Mouse (Mus musculus) stomach, postnatal 0 days (tissue): ENCODE measurements at regions not wholly inside any gene's neighbourhood (a gene's known extent, or its start where the extent isn't known, plus 50 kb on each side); places are given as distances from the start of the nearest gene placed in this dataset.
A peak's percentile ranks its signal among the peaks of the same experiment; 100 is the strongest.

Source experiments
- ATAC-seq: fragments of 200-750 bp; cut with Nextera tagmentation; 2 replicates; pipeline ENCODE4 v1.8.0; 2017; ENCODE audit not compliant: low FRiP score, low TSS enrichment
- DNase-seq: peaks from one replicate; pipeline ENCODE4 v3.0.0-alpha.2; 2016; ENCODE audit warnings: low spot score
- H3K27ac ChIP-seq: fragments of 300-500 bp; sonication (generic); replicated peaks from 2 replicates; pipeline ENCODE4 v1.5.1; 2014; ENCODE audit warnings: mild to moderate bottlenecking, control low read depth
- H3K27me3 ChIP-seq: fragments of 300-500 bp; sonication (generic); 2 replicates; pipeline ENCODE4 v1.6.1; 2014; ENCODE audit warnings: low read length; ENCODE audit not compliant: control insufficient read depth, insufficient read depth
- H3K36me3 ChIP-seq: fragments of 300-500 bp; sonication (generic); 2 replicates; pipeline ENCODE4 v1.6.1; 2014; ENCODE audit warnings: low read length, mixed read lengths; ENCODE audit not compliant: control insufficient read depth, insufficient read depth
- H3K4me1 ChIP-seq: fragments of 300-500 bp; sonication (generic); replicated peaks from 2 replicates; pipeline ENCODE4 v1.6.1; 2014; ENCODE audit warnings: antibody characterized with exemption; ENCODE audit not compliant: control insufficient read depth, insufficient read depth
- H3K4me2 ChIP-seq: fragments of 300-500 bp; sonication (generic); replicated peaks from 2 replicates; pipeline ENCODE4 v1.6.1; 2014; ENCODE audit warnings: low read depth, mild to moderate bottlenecking, control low read depth, moderate library complexity
- H3K4me3 ChIP-seq: fragments of 300-500 bp; sonication (generic); 2 replicates; pipeline ENCODE4 v1.5.1; 2014; ENCODE audit warnings: low read depth, low read length, control low read depth
- H3K9ac ChIP-seq: fragments of 300-500 bp; sonication (generic); 2 replicates; pipeline ENCODE4 v1.6.1; 2014; ENCODE audit warnings: mild to moderate bottlenecking, low read length, control low read depth, mixed read lengths
- H3K9me3 ChIP-seq: fragments of 300-500 bp; sonication (generic); 2 replicates; pipeline ENCODE4 v1.6.1; 2016; ENCODE audit warnings: low read length; ENCODE audit not compliant: control insufficient read depth
- CTCF ChIP-seq: IDR thresholded peaks from 2 replicates; pipeline ENCODE4 v1.5.1; 2016; ENCODE audit warnings: antibody characterized with exemption, low read depth, mild to moderate bottlenecking, moderate library complexity
- EP300 ChIP-seq: optimal IDR thresholded peaks from 2 replicates; pipeline ENCODE3; 2016; ENCODE audit warnings: antibody characterized with exemption
- WGBS: fragments of 180-500 bp; shearing (Covaris S2); extraction: QIAGEN DNeasy Blood & Tissue Kit; methylation state at CpG from one replicate; pipeline ENCODE4 v1.1.7; 2014; 5-methylcytosine and 5-hydroxymethylcytosine counted together

DNA sequence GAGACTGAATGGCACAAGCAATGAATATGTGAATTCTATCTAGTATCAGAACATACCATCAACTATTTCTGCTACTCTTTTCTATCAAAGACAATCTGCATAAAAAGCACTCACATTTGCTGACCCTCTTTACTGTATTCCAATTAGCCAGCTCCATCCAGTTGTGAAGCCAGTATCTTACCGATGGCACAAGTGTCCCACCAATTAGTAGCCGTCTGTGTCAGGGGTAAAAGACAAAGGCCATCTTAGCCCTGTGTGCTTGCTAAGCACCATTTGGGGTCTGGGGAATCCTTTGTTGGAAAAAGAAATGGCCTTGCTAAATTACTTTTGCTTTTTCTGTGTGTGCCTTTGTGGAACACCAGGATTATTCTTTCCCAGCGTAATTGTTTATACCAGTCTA lies 1007.5 kb downstream of the Robo2 start:
- TF ChIP-seq EP300 = no peak
- no peak for TF ChIP-seq CTCF
- DNase-seq (no peak), ATAC-seq (no peak)
- H3K4me3 ChIP-seq = no peak overlapping the region
- H3K4me2 ChIP-seq = 0 out of 2 replicates have a peak overlapping the region, but pooled peaks have one; percentile 9
- H3K27me3 ChIP-seq = no peaks in the 10 kb centered on the region
- H3K27ac ChIP-seq = no peak overlapping the region
- 45% methylated on average over 3 of the region's 3 CpGs for WGBS
- no peak overlapping the region for H3K9ac ChIP-seq
- H3K4me1 ChIP-seq = no peaks in the 10 kb centered on the region
- H3K9me3 ChIP-seq = no peaks in the 10 kb centered on the region
- no peaks in the 10 kb centered on the region for H3K36me3 ChIP-seq

DNA sequence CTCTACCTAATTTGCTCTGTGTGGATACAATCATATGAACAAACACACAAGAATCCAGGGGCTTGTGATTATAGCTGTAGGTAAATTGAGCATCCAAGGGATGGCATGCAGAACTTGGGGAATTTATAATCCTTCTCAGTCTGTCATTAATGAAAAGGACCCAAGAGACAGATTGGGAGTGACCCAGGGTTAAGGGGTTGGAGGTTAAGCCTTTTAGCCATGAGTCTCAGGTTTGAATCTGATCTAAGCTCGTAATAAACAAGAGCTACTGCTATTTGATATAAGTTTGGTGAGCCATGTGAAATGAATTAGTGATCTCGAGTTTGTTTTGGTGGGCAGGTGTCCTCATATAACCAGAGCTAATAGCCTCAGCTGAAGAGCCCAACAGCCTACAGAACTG lies 1032.6 kb downstream of the Robo2 start:
- Histone ChIP-seq H3K9me3 (no peaks in the 10 kb centered on the region), H3K9ac (no peak overlapping the region), H3K27me3 (no peaks in the 10 kb centered on the region), H3K4me1 (no peaks in the 10 kb centered on the region), H3K27ac (no peak overlapping the region), H3K4me3 (no peak overlapping the region), H3K36me3 (no peaks in the 10 kb centered on the region), H3K4me2 (no peak overlapping the region)
- ATAC-seq (no peak), DNase-seq (no peak)
- TF ChIP-seq CTCF (no peak), EP300 (no peak)
- 73% methylated on average over 2 of the region's 2 CpGs for WGBS

GRCm38 (mm10) chr16:73374608-73375165 lies 1036.9 kb downstream of the Robo2 start:
- Histone ChIP-seq H3K9me3 (no peaks in the 10 kb centered on the region), H3K4me1 (no peaks in the 10 kb centered on the region), H3K9ac (no peak overlapping the region), H3K4me3 (no peak overlapping the region), H3K27ac (no peak overlapping the region), H3K27me3 (no peaks in the 10 kb centered on the region), H3K4me2 (no peak overlapping the region), H3K36me3 (no peaks in the 10 kb centered on the region)
- no peak for DNase-seq
- no peak for ATAC-seq
- 74% methylated on average over 3 of the region's 3 CpGs for whole genome bisulfite sequencing
- TF ChIP-seq CTCF (no peak), EP300 (no peak)

DNA sequence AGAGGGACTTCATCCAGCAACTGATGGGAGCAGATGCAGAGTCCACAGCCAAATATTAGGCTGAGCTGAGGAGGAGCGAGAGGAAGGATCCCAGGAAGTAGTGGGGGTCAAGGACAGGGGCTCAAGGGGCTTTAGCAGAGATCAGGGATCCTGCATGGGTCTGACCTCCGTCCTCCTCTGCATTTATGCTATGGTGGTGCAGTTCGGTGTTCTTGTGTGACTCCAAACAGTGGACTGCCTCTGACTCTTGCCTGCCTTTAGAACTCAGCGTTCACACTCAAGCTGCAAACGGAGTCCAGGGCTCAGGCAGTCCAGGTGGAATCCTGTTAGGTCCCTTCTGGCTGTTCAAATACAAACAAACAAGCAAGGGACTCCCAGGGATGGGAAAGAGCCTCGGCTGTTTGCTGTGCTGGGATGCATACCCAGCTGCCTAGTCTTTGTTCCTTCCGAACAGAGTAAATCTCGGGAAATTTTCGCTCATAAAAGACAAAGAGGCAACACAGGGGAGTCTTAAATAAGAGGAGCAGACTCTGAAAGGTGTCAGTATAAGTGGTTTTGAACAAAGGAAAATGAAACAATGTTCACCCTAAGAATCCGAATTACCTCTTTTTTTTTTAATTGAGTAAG lies 1042.9 kb downstream of the Robo2 start:
- ATAC-seq (no peak), DNase-seq (no peak)
- no peaks in the 10 kb centered on the region for H3K27me3 ChIP-seq
- H3K4me1 ChIP-seq = no peaks in the 10 kb centered on the region
- 53% methylated on average over 10 of the region's 10 CpGs for WGBS
- no peak overlapping the region for H3K27ac ChIP-seq
- no peak overlapping the region for H3K9ac ChIP-seq
- H3K36me3 ChIP-seq = no peaks in the 10 kb centered on the region
- TF ChIP-seq EP300 (no peak), CTCF (no peak)
- no peak overlapping the region for H3K4me3 ChIP-seq
- no peaks in the 10 kb centered on the region for H3K9me3 ChIP-seq
- no peak overlapping the region for H3K4me2 ChIP-seq

DNA sequence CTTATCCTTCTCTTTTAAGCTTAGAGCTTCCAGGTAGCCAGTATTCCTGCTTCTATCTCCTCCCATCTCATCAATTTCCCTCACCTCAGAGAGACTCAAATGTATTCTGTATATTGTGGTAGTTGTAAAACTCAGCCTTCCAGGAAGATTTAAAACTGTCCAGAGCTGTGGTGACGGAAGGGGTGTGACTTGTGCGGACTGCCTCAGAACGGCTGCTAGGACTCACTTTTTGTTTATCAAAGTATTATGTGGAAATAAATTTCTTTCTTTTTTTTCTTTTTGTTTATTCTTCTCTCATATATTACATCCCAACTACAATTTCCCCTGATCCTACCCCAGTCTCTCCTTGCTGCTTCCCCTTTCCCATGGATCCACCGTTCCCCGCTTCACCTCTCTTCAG lies 1043.7 kb downstream of the Robo2 start:
- Histone ChIP-seq H3K27me3 (no peaks in the 10 kb centered on the region), H3K36me3 (no peaks in the 10 kb centered on the region), H3K4me2 (peak overlapping the region; percentile 44), H3K4me1 (no peaks in the 10 kb centered on the region), H3K4me3 (0 out of 2 replicates have a peak overlapping the region, but pooled peaks have one; percentile 22), H3K9ac (no peak overlapping the region), H3K27ac (no peak overlapping the region), H3K9me3 (no peaks in the 10 kb centered on the region)
- DNase-seq (no peak), ATAC-seq (no peak)
- WGBS = 51% methylated on average over 5 of the region's 5 CpGs
- TF ChIP-seq CTCF (no peak), EP300 (no peak)

GRCm38 (mm10) chr16:73367226-73367840 lies 1044.3 kb downstream of the Robo2 start:
- H3K9ac ChIP-seq = no peak overlapping the region
- TF ChIP-seq CTCF (no peak), EP300 (no peak)
- peak overlapping the region; percentile 44 for H3K4me2 ChIP-seq
- WGBS = 48% methylated on average over 17 of the region's 17 CpGs
- H3K27me3 ChIP-seq = no peaks in the 10 kb centered on the region
- peak overlapping the region; percentile 22; the same call in 1 of the 2 replicates for H3K4me3 ChIP-seq
- DNase-seq (no peak), ATAC-seq (no peak)
- no peak overlapping the region for H3K27ac ChIP-seq
- no peaks in the 10 kb centered on the region for H3K9me3 ChIP-seq
- no peaks in the 10 kb centered on the region for H3K36me3 ChIP-seq
- no peaks in the 10 kb centered on the region for H3K4me1 ChIP-seq
